Mouse (Mus musculus): Measurements from ENCODE around the gene Mpst.

The Mpst gene

DNA sequence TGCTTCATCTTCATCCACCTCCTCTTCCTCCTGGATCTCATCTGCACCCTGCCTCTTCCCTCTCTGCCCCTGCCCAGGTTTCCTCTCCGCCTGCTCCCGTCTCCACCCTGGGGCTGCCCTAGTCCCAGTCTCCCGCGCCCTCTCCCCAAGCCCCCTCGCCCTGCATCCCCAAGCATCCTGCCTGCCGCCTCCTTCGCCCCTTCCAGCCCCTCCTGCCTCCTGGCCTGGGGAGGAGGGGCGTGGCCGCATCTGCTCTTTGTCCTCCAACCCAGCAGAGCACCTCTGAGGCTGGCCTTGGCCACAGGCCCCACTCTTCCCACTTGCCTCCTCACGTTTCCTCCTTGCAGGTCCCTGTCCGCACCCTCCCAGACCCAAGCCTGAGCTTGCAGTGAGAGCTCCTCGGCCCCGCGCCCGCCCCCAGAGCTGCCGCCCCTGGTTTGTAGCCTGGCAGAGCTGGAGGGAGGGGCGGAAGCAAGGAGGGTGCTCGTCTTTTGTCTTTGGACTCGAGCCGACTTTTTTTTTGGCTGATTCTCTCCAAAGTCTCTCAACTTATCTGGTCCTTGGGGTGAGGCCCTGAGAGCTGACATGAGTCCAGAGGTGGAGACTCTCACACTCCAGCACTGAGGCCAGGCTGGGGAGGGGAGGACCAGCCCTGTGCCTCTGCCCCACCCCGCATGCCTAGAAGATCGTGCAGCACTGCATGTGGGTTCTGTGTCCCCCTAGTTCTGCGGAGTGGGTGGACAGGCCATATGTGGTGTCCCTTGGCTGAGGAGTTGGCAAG, 31.2 kb downstream of the Mpst start:
- peak; percentile 49 for DNase-seq

- no peak for DNase-seq
These were observed 31.8 kb downstream of the Mpst start for GRCm38 (mm10) chr15:78438018-78438394.

- DNase-seq, result no peak
These were observed 32.3 kb downstream of the Mpst start for GRCm38 (mm10) chr15:78438505-78438904.

- DNase-seq, result no peak
These were observed 32.8 kb downstream of the Mpst start for GRCm38 (mm10) chr15:78438973-78439372.

- DNase-seq, result no peak
These were observed 36.0 kb downstream of the Mpst start for GRCm38 (mm10) chr15:78442231-78442630.

DNA sequence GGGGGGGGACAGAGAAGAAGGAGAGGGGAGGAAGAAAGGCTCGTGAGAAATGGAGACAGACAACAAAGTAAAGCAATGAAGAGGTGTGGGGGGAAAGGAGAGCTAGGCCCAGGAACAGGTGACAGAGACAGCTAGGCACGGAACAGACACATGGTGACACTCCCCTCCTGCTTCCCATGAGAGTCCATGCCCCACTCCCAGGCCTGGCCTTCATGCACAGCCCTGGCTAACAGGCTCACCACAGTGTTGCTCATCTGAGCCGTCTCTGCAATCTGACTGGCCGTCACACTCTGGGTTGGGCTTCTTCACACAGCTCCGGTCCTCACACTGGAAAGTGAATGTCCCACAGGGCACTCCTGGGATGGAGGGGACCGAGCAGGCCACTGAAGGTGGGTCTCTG, 37.6 kb downstream of the Mpst start:
- DNase-seq, result no peak

- no peak for DNase-seq
These were observed 40.9 kb downstream of the Mpst start for GRCm38 (mm10) chr15:78447121-78447520.

DNA sequence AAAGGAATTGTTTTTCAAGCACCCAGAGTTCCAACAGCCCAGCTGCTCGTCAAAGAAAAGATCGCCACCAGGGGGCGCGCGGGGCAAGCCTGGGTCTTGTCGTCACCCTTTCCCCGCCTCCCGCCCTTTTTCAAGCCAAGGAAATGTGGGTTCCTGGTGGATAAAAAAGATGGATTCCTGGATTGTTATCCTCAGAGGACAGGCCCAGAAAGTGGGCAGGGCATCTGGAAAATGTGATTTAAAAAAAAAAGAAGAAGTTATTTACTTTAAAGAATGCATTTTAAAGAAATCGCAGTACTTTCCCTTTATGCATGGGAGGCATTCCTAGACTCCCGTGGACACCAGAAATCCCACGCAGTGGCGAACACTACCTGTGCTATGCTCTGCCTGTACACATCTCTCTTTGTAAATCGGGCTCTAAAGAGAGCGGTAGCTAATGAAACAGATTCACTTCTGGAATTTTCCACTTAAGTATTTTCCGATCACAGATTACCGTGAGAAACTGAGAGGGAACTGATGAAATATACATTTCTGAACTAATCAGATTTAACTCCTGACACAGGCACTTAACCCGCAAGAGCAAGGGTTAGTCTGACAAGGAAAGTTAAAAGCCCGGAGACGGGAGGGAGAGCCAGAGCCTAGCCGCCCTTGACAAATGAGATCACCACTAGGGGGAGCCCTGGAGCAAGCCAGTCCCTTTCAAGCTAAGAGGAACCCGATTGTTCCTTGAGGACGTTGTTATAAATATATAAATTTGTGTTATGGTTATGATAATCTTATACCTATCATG, 41.7 kb downstream of the Mpst start:
- DNase-seq, result peak; percentile 97 to 98

- DNase-seq, result no peak
These were observed 42.9 kb downstream of the Mpst start for GRCm38 (mm10) chr15:78449131-78449530.

GRCm38 (mm10) chr15:78449694-78450418, 43.6 kb downstream of the Mpst start:
- DNase-seq, result no peak

GRCm38 (mm10) chr15:78450419-78450768, 44.2 kb downstream of the Mpst start:
- DNase-seq, result no peak

GRCm38 (mm10) chr15:78451201-78451600, 45.0 kb downstream of the Mpst start:
- DNase-seq, result no peak

- no peak for DNase-seq
These were observed 46.7 kb downstream of the Mpst start for GRCm38 (mm10) chr15:78452929-78453328.

- DNase-seq, result no peak
These were observed 49.0 kb downstream of the Mpst start for GRCm38 (mm10) chr15:78455168-78455567.

GRCm38 (mm10) chr15:78456051-78456450, 49.8 kb downstream of the Mpst start:
- DNase-seq, result no peak

GRCm38 (mm10) chr15:78457193-78457592, 51.0 kb downstream of the Mpst start:
- no peak for DNase-seq

GRCm38 (mm10) chr15:78462981-78463380, 56.8 kb downstream of the Mpst start:
- no peak for DNase-seq

All from cerebellum, postnatal 36 days (tissue).